Mouse (Mus musculus) kidney, postnatal 0 days (tissue): ENCODE measurements around the gene Rspo1. TPM values are rescaled to one million over a fixed set of nuclear protein-coding genes. Genes with fewer than 3 reads are reported as not detected.

Experiments used
- ATAC-seq: fragments of 200-750 bp; cut with Nextera tagmentation; replicated peaks from 2 replicates; pipeline ENCODE4 v1.8.0; 2017; ENCODE audit warnings: low read depth, moderate number of reproducible peaks, moderate TSS enrichment, moderate library complexity; ENCODE audit not compliant: low FRiP score
- DNase-seq: peaks from one replicate; pipeline ENCODE4 v3.0.0-alpha.2; 2016; ENCODE audit warnings: low spot score
- H3K27ac ChIP-seq: fragments of 300-500 bp; sonication (generic); 2 replicates; pipeline ENCODE4 v1.5.1; 2014; ENCODE audit warnings: mild to moderate bottlenecking
- H3K27me3 ChIP-seq: fragments of 300-500 bp; sonication (generic); 2 replicates; pipeline ENCODE4 v1.6.1; 2014; ENCODE audit warnings: low read length, mixed read lengths; ENCODE audit not compliant: insufficient read depth
- H3K36me3 ChIP-seq: fragments of 300-500 bp; sonication (generic); 2 replicates; pipeline ENCODE4 v1.6.1; 2014; ENCODE audit warnings: low read length, mixed read lengths; ENCODE audit not compliant: insufficient read depth
- H3K4me1 ChIP-seq: fragments of 300-500 bp; sonication (generic); replicated peaks from 2 replicates; pipeline ENCODE4 v1.6.1; 2014; ENCODE audit warnings: antibody characterized with exemption, low read length, mixed read lengths; ENCODE audit not compliant: insufficient read depth
- H3K4me2 ChIP-seq: fragments of 300-500 bp; sonication (generic); 2 replicates; pipeline ENCODE4 v1.6.1; 2014; ENCODE audit warnings: mild to moderate bottlenecking, low read length, moderate library complexity, mixed read lengths
- H3K4me3 ChIP-seq: fragments of 300-500 bp; sonication (generic); replicated peaks from 2 replicates; pipeline ENCODE4 v1.5.1; 2014; ENCODE audit warnings: low read depth, low read length
- H3K9ac ChIP-seq: fragments of 300-500 bp; sonication (generic); 2 replicates; pipeline ENCODE4 v1.6.1; 2014; ENCODE audit warnings: low read depth, low read length
- H3K9me3 ChIP-seq: fragments of 300-500 bp; sonication (generic); replicated peaks from 2 replicates; pipeline ENCODE4 v1.6.1; 2016; ENCODE audit warnings: low read length, inconsistent platforms, mixed read lengths
- CTCF ChIP-seq: IDR thresholded peaks from 2 replicates; pipeline ENCODE4 v1.5.1; 2016; ENCODE audit warnings: antibody characterized with exemption, low read depth, mild to moderate bottlenecking, moderate library complexity
- WGBS: fragments of 180-500 bp; shearing (Covaris S2); extraction: QIAGEN DNeasy Blood & Tissue Kit; methylation state at CpG from one replicate; pipeline ENCODE4 v1.1.7; 2014; 5-methylcytosine and 5-hydroxymethylcytosine counted together
- polyA plus RNA-seq: library from polyadenylated mRNA; unstranded; fragments of >200 nt; fragmentation: Nextera tagmentation; extraction: Ambion mirVana; gene quantifications from 2 replicates; pipeline ENCODE4 v1.2.1, GENCODE M21; 2015

The Rspo1 gene
- polyA plus RNA-seq, 1 experiment from 2014 or later: 17.4 TPM

GRCm38 (mm10) chr4:125008712-125009111 lies 22.5 kb downstream of the Rspo1 start:
- ATAC-seq (no peak), DNase-seq (no peak)

DNA sequence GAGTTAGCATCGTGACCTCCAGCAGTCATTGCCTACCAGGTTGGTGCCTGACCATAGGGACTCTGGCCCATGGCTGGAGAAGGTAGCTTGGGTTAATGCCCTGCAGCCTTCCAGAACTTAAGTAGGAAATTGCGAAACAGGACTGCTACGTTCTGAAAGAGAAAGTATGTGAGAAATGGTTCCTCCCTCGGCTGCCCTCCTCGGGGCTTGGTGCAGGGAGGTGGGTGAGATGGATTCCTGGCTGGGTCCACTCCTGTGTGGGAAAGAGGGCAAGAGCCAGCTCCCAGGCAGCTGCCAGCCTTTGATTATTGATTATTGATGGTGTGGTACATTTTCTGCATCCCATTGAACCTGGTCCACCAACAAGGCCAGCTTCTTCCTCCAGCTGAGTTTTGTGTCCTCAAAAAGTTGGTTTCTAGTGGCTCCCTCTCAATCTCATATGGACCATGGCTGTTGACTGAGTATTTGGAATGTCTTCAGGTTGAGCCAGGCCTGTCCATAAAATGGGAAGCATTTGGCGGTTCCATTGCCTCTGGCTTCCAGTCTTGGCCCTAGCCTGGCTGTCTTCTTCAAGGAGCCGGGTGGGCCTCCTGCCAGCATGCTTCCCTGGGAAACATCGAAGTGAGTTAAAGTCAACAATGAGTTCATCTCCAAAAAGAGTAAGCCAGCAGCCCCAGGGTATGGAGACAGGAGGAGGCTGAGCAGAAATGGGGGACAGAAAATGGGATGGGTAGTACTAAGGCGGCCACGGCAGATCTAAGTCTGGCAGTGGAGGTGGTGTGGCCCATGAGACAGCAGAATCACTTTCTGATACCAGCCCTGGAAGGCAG lies 29.8 kb downstream of the Rspo1 start, which contains the start of gene Gnl2:
Gene Gnl2 (plus strand): TSS at position 780 of the 830 bp plus-strand sequence.
- Histone ChIP-seq H3K4me2 (no peak within 1 kb of the TSS), H3K9ac (no peak within 1 kb of the TSS), H3K27ac (no peak within 1 kb of the TSS), H3K27me3 (no peaks in the 10 kb centered on the region), H3K9me3 (no peaks in the 10 kb centered on the region), H3K36me3 (no peaks in the 10 kb centered on the region), H3K4me3 (no peak within 1 kb of the TSS), H3K4me1 (no peaks in the 10 kb centered on the region)
- WGBS: 70% methylated on average over 10 of the region's 10 CpGs
- DNase-seq: no peak
- TF ChIP-seq CTCF: no peak
- no peak for ATAC-seq

More at GRCm38 (mm10) chr4:125008712-125009111, 22.5 kb downstream of the Rspo1 start:
- H3K4me3 ChIP-seq: no peak overlapping the region
- H3K9ac ChIP-seq: no peak overlapping the region
- no peaks in the 10 kb centered on the region for H3K27me3 ChIP-seq
- no peak overlapping the region for H3K27ac ChIP-seq
- H3K36me3 ChIP-seq: no peaks in the 10 kb centered on the region
- 0 out of 2 replicates have a peak, but pooled peaks cover 2% of the 10 kb centered on the region for H3K4me1 ChIP-seq
- no peaks in the 10 kb centered on the region for H3K9me3 ChIP-seq
- no peak overlapping the region for H3K4me2 ChIP-seq
- 44% methylated on average over 8 of the region's 8 CpGs for WGBS
- TF ChIP-seq CTCF: no peak

GRCm38 (mm10) chr4:125017431-125017830 lies 31.2 kb downstream of the Rspo1 start:
- Histone ChIP-seq H3K36me3 (no peaks in the 10 kb centered on the region), H3K4me1 (no peaks in the 10 kb centered on the region), H3K9ac (no peak overlapping the region), H3K4me3 (no peak overlapping the region), H3K27ac (no peak overlapping the region), H3K4me2 (no peak overlapping the region), H3K9me3 (no peaks in the 10 kb centered on the region), H3K27me3 (no peaks in the 10 kb centered on the region)
- DNase-seq: no peak
- no peak for ATAC-seq
- TF ChIP-seq CTCF: no peak
- WGBS: 80% methylated on average over 11 of the region's 11 CpGs

DNA sequence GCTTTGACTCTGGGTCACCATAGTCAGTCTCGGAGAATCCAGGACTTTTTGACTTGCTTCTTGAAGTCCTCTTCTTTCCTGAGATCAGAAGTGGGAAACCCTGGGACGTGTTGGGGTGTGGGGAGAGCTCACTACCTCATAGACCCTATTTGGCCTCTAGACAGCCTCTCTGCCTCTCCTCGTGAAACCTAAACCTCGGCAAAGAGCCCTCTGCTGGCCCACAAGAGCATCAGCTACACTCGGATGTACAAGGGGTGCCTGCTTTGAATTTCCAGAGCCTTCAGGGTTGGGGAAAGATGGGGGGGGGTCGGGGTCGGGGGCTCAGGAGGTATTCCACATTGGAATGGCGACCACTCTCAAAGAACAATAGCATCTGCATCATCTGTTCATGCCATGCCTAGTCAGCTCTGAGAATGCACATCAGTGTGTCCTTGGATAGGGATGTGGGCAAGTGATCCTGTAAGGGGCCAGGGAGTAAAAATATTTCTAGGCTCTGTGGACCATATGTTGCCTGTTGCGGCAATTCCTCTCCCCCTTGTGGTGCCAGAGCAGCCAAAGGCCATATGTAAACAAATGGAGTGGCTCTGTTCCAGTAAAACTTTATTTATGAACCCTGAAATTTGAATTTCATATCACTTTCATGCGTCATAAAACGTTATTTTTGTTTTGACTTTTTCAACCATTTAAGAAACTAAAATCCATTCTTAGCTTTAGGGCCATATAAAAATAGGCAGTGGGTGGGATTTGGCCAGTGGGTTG lies 34.7 kb downstream of the Rspo1 start:
- ATAC-seq (no peak), DNase-seq (peak; percentile 66)
- no peak overlapping the region for H3K9ac ChIP-seq
- H3K27ac ChIP-seq: no peak overlapping the region
- H3K27me3 ChIP-seq: no peaks in the 10 kb centered on the region
- 29% methylated on average over 11 of the region's 11 CpGs for WGBS
- no peak overlapping the region for H3K4me2 ChIP-seq
- H3K4me1 ChIP-seq: no peaks in the 10 kb centered on the region
- H3K9me3 ChIP-seq: no peaks in the 10 kb centered on the region
- TF ChIP-seq CTCF: peak; percentile 64
- H3K36me3 ChIP-seq: no peaks in the 10 kb centered on the region
- H3K4me3 ChIP-seq: no peak overlapping the region

- Histone ChIP-seq H3K9ac (peak overlapping the region; percentile 83), H3K4me2 (peak overlapping the region; percentile 97), H3K4me1 (peaks cover 6% of the 10 kb centered on the region; the same call in 1 of the 2 replicates), H3K36me3 (peaks cover 1% of the 10 kb centered on the region; the same call in 1 of the 2 replicates), H3K27me3 (no peaks in the 10 kb centered on the region), H3K9me3 (no peaks in the 10 kb centered on the region), H3K4me3 (peak overlapping the region; percentile 81), H3K27ac (peak overlapping the region; percentile 63)
- DNase-seq (peak; percentile 97), ATAC-seq (peak; percentile 99)
- no peak for TF ChIP-seq CTCF
- WGBS: under 1% methylated on average over 50 of the region's 50 CpGs
These were observed 43.8 kb downstream of the Rspo1 start for GRCm38 (mm10) chr4:125029891-125030614.

GRCm38 (mm10) chr4:125034341-125034740 lies 48.1 kb downstream of the Rspo1 start:
- Histone ChIP-seq H3K36me3 (peaks cover 32% of the 10 kb centered on the region), H3K9ac (no peak overlapping the region), H3K9me3 (no peaks in the 10 kb centered on the region), H3K4me1 (peaks cover 6% of the 10 kb centered on the region; the same call in 1 of the 2 replicates), H3K27ac (no peak overlapping the region), H3K4me2 (no peak overlapping the region), H3K4me3 (no peak overlapping the region), H3K27me3 (no peaks in the 10 kb centered on the region)
- no peak for TF ChIP-seq CTCF
- DNase-seq (no peak), ATAC-seq (no peak)
- 90% methylated on average over 4 of the region's 4 CpGs for WGBS
